Mouse (Mus musculus) bone marrow, adult 2 months (tissue): ENCODE measurements around the gene Coro1c. TPM values are rescaled to one million over a fixed set of nuclear protein-coding genes. Genes with fewer than 3 reads are reported as not detected.

Experiments
- H3K27ac ChIP-seq: fragments of 200-500 bp; 2 replicates; pipeline ENCODE4 v1.5.1; 2012; ENCODE audit warnings: low read depth, mild to moderate bottlenecking, control low read depth, inconsistent platforms, low read length; ENCODE audit not compliant: control insufficient read depth, poor library complexity, insufficient read depth
- H3K4me1 ChIP-seq: fragments of 200-500 bp; 2 replicates; pipeline ENCODE4 v1.6.1; 2011; ENCODE audit warnings: low read length; ENCODE audit not compliant: control insufficient read depth, insufficient read depth
- H3K4me3 ChIP-seq: fragments of 200-500 bp; replicated peaks from 2 replicates; pipeline ENCODE3; 2011; ENCODE audit warnings: mild to moderate bottlenecking, low read depth, low read length, control low read depth; ENCODE audit not compliant: control insufficient read depth
- CTCF ChIP-seq: fragments of 200-500 bp; IDR thresholded peaks from 2 replicates; pipeline ENCODE4 v1.5.1; 2011; ENCODE audit warnings: low read length, control low read depth; ENCODE audit not compliant: control insufficient read depth, insufficient read depth
- POLR2A ChIP-seq: fragments of 200-500 bp; IDR thresholded peaks from 2 replicates; pipeline ENCODE4 v1.6.1; 2011; ENCODE audit warnings: low read depth, mild to moderate bottlenecking, control low read depth, low read length, borderline replicate concordance; ENCODE audit not compliant: control insufficient read depth
- WGBS: fragments of 180-500 bp; shearing (Covaris S2); methylation state at CpG from one replicate; pipeline ENCODE4 v1.1.7; 2018; 5-methylcytosine and 5-hydroxymethylcytosine counted together
- polyA plus RNA-seq: library from polyadenylated mRNA; stranded (reverse); fragments of >200 nt; gene quantifications from 2 replicates; pipeline ENCODE4 v1.2.4, GENCODE M21; 2011; ENCODE audit warnings: low replicate concordance; ENCODE audit not compliant: missing spikeins, insufficient read depth, insufficient read length

The Coro1c gene
- polyA plus RNA-seq, 1 experiment: 52.7 TPM

GRCm38 (mm10) chr5:113796401-113797148 lies 112.0 kb downstream of the Coro1c start:
- H3K4me3 ChIP-seq: no peak overlapping the region
- 7% methylated on average over 13 of the region's 13 CpGs for WGBS
- TF ChIP-seq CTCF (no peak), POLR2A (no peak)
- H3K4me1 ChIP-seq: peaks cover 4% of the 10 kb centered on the region
- H3K27ac ChIP-seq: no peak overlapping the region

Other genes with a start within 250 kb of the Coro1c start
- gene 1700069L16Rik, start 184.0 kb downstream of the Coro1c start, polyA plus RNA-seq: not detected in 2 replicates
- 1.0 and 3.0 TPM in 2 replicates for gene Ficd, start 173.0 kb downstream of the Coro1c start, polyA plus RNA-seq
- 42.7 and 57.4 TPM in 2 replicates for gene Sart3, start 136.2 kb downstream of the Coro1c start, polyA plus RNA-seq
- 108 and 116 TPM in 2 replicates for gene Iscu, start 136.0 kb downstream of the Coro1c start, polyA plus RNA-seq
- 1.4 and 1.8 TPM in 2 replicates for gene Tmem119, start 108.2 kb downstream of the Coro1c start, polyA plus RNA-seq
- gene Selplg, start 76.1 kb downstream of the Coro1c start, polyA plus RNA-seq: 48.2 and 146 TPM in 2 replicates
- gene Ssh1, start 85.1 kb upstream of the Coro1c start, polyA plus RNA-seq: 13.0 and 14.4 TPM in 2 replicates
- 1.6 TPM in 1 of 2 replicates, not detected in the other for gene Dao, start 94.9 kb upstream of the Coro1c start, polyA plus RNA-seq
- gene Usp30, start 156.7 kb upstream of the Coro1c start, polyA plus RNA-seq: 2.0 and 3.6 TPM in 2 replicates
- gene Svop, start 182.8 kb upstream of the Coro1c start, polyA plus RNA-seq: not detected in 2 replicates
- 3.1 and 8.0 TPM in 2 replicates for gene Alkbh2, start 219.5 kb upstream of the Coro1c start, polyA plus RNA-seq
- 7.0 and 29.5 TPM in 2 replicates for gene Ung, start 221.6 kb upstream of the Coro1c start, polyA plus RNA-seq
- gene Acacb, start 237.8 kb upstream of the Coro1c start, polyA plus RNA-seq: 0.67 and 1.7 TPM in 2 replicates